In genomic region chr3:37383096-37383765, GRCm38 (mm10) we compare ENCODE assay signal across 11 mouse cellular contexts. TPM values are rescaled to one million over a fixed set of nuclear protein-coding genes. Genes with fewer than 3 reads are reported as not detected.
A peak's percentile ranks its signal among the peaks of the same experiment; 100 is the strongest.
DNase-seq lines count a peak whose midpoint lies in the region; ATAC-seq and TF ChIP-seq lines count a peak whose summit lies in the region.
"Had no signal": no experiment of that assay in that cellular context is flagged by ENCODE, and none has a peak within 500 bp of the region (broad histone marks: within the 10 kb centered on the region; RNA-seq: fewer than 3 reads in every experiment).

No protein-coding gene starts in this region.

- H3K4me2 ChIP-seq in embryonic facial prominence, embryonic 13.5 days: no peak overlapping the region
- peak overlapping the region; percentile 5; the same call in 1 of the 2 replicates for H3K4me2 ChIP-seq in heart, embryonic 16.5 days (ENCODE audit: low read depth, low read length)
- H3K4me2 ChIP-seq: forebrain, embryonic 12.5 days had no signal

- ATAC-seq in embryonic facial prominence, embryonic 13.5 days (ENCODE audit: insufficient number of reproducible peaks, insufficient read depth, low FRiP score, low TSS enrichment, low read depth): peak; percentile 45; the same call in 1 of the 2 replicates
- ATAC-seq in heart, embryonic 16.5 days (replicated peaks; ENCODE audit: extremely low read depth, insufficient read depth, low FRiP score): no peak

- H3K27ac ChIP-seq in layer of hippocampus, adult 2 months: no peak overlapping the region
- peak overlapping the region; percentile 85 for H3K27ac ChIP-seq in embryonic facial prominence, embryonic 13.5 days
- H3K27ac ChIP-seq in heart, embryonic 16.5 days (ENCODE audit: low read length): peak overlapping the region; percentile 80
- H3K27ac ChIP-seq: forebrain, embryonic 12.5 days had no signal

- 35% methylated on average over 6 of the region's 6 CpGs for WGBS in embryonic facial prominence, embryonic 13.5 days
- 40% methylated on average over 6 of the region's 6 CpGs for WGBS in heart, embryonic 16.5 days

- H3K9ac ChIP-seq in embryonic facial prominence, embryonic 13.5 days: no peak overlapping the region
- H3K9ac ChIP-seq in heart, embryonic 16.5 days (ENCODE audit: low read length): no peak overlapping the region
- H3K9ac ChIP-seq: forebrain, embryonic 12.5 days had no signal

- no peak for DNase-seq in layer of hippocampus, adult 2 months (ENCODE audit: low spot score in 2 of 2)
- DNase-seq in layer of hippocampus, adult 9-11 months: no peak
- no peak for DNase-seq in urinary bladder, postnatal 36 days (ENCODE audit: low spot score in 2 of 2)
- DNase-seq in right cerebral cortex, postnatal 14 days: no peak
- DNase-seq in spleen, postnatal 4 days (ENCODE audit: low spot score in 2 of 2): no peak
- DNase-seq: gastrocnemius, postnatal 36 days; kidney, postnatal 25 days; lung, adult 2 months had no signal

- no peaks in the 10 kb centered on the region for H3K9me3 ChIP-seq in embryonic facial prominence, embryonic 13.5 days
- H3K9me3 ChIP-seq in heart, embryonic 16.5 days (replicated peaks; ENCODE audit: control insufficient read depth, low read length): no peaks in the 10 kb centered on the region
- H3K9me3 ChIP-seq: forebrain, embryonic 12.5 days had no signal

- no peaks in the 10 kb centered on the region for H3K36me3 ChIP-seq in embryonic facial prominence, embryonic 13.5 days
- no peaks in the 10 kb centered on the region for H3K36me3 ChIP-seq in heart, embryonic 16.5 days (ENCODE audit: control insufficient read depth, insufficient read depth)
- H3K36me3 ChIP-seq: forebrain, embryonic 12.5 days had no signal

- H3K4me1 ChIP-seq in embryonic facial prominence, embryonic 13.5 days: peaks cover 46% of the 10 kb centered on the region
- H3K4me1 ChIP-seq in heart, embryonic 16.5 days (ENCODE audit: control insufficient read depth, insufficient read depth, low read length): peaks cover 24% of the 10 kb centered on the region
- H3K4me1 ChIP-seq: forebrain, embryonic 12.5 days had no signal

- H3K4me3 ChIP-seq in layer of hippocampus, adult 2 months: no peak overlapping the region
- H3K4me3 ChIP-seq in embryonic facial prominence, embryonic 13.5 days: no peak overlapping the region
- H3K4me3 ChIP-seq in heart, embryonic 16.5 days (ENCODE audit: low read length): no peak overlapping the region
- H3K4me3 ChIP-seq: forebrain, embryonic 12.5 days had no signal

- H3K27me3 ChIP-seq in embryonic facial prominence, embryonic 13.5 days: no peaks in the 10 kb centered on the region
- no peaks in the 10 kb centered on the region for H3K27me3 ChIP-seq in heart, embryonic 16.5 days (ENCODE audit: control insufficient read depth, insufficient read depth, low read length)
- H3K27me3 ChIP-seq: forebrain, embryonic 12.5 days had no signal

- peak; percentile 27 for TF ChIP-seq CTCF in layer of hippocampus, adult 2 months (conservative IDR thresholded peaks at IDR 0.05)

RNA-seq across cellular contexts. Expression of gene Fgf2, which starts 35.1 kb away (rescaled TPM):
- 10 to 100 TPM in 1 of 2 experiments, 1 to 10 TPM in 1; 7.7 to 10.0 TPM for total RNA-seq in layer of hippocampus, adult 2 months (2021)
- polyA plus RNA-seq in embryonic facial prominence, embryonic 13.5 days (2015; fragmentation: Nextera tagmentation; extraction: Ambion mirVana): 4.7 and 4.8 TPM in 2 replicates
- polyA plus RNA-seq in heart, embryonic 16.5 days (2015; fragmentation: Nextera tagmentation; extraction: Ambion mirVana): 1.1 and 1.2 TPM in 2 replicates

RNA-seq across cellular contexts. Expression of gene Spata5, which starts 36.5 kb away (rescaled TPM):
- 10 to 100 TPM; 25.3 to 30.5 TPM for total RNA-seq in layer of hippocampus, adult 2 months (2021)
- 42.8 and 47.0 TPM in 2 replicates for polyA plus RNA-seq in embryonic facial prominence, embryonic 13.5 days (2015; fragmentation: Nextera tagmentation; extraction: Ambion mirVana)
- 20.8 and 22.5 TPM in 2 replicates for polyA plus RNA-seq in heart, embryonic 16.5 days (2015; fragmentation: Nextera tagmentation; extraction: Ambion mirVana)

RNA-seq across cellular contexts. Expression of gene Nudt6, which starts 36.8 kb away (rescaled TPM):
- 1 to 10 TPM; 5.3 to 5.4 TPM for total RNA-seq in layer of hippocampus, adult 2 months (2021)
- polyA plus RNA-seq in embryonic facial prominence, embryonic 13.5 days (2015; fragmentation: Nextera tagmentation; extraction: Ambion mirVana): 4.7 and 6.5 TPM in 2 replicates
- 13.8 and 14.7 TPM in 2 replicates for polyA plus RNA-seq in heart, embryonic 16.5 days (2015; fragmentation: Nextera tagmentation; extraction: Ambion mirVana)
